Mouse (Mus musculus) adrenal gland, postnatal 14 days (tissue): ENCODE data around the gene Pabpn1l. TPM values are rescaled to one million over a fixed set of nuclear protein-coding genes. Genes with fewer than 3 reads are reported as not detected.
A peak's percentile ranks its signal among the peaks of the same experiment; 100 is the strongest.

Experiments used
- DNase-seq: peaks from one replicate; pipeline ENCODE4 v3.0.0; 2021; ENCODE audit warnings: mixed read lengths
- total RNA-seq: library from RNA; stranded (reverse); gene quantifications from 2 replicates; pipeline ENCODE4 v1.2.3, GENCODE M21; 2021

The Pabpn1l gene
- total RNA-seq, 1 experiment from 2014 or later: not detected

DNA sequence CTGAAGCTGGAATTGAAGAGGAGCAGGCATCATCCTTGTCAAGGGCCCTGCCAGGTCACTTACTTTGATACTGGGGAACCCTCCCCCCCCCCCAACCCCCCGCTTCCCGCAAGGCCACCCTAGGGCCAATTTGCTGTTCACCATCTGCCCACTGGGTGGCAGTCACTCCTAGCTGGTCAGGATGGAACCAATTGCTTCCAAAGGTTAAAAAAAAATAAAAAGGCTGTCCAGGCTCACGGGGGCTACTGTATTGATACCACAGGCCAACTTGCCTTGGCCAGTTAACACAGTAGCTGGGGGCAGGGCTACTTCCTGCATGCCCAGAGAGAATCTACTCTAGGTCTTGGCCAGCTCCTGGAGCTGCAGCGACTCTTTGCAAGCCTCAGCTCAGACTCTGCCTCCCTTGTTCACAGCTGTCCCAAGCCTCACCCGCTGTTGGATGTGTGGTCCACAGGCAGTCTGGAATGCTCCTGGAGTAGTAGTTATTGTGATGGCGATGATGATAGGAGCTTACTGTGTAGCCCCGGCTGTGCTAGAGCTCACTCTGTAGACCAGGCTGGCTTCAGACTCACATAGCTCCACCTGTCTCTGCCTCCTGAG, 4.5 kb downstream of the Pabpn1l start:
- peak; percentile 91 for DNase-seq

DNA sequence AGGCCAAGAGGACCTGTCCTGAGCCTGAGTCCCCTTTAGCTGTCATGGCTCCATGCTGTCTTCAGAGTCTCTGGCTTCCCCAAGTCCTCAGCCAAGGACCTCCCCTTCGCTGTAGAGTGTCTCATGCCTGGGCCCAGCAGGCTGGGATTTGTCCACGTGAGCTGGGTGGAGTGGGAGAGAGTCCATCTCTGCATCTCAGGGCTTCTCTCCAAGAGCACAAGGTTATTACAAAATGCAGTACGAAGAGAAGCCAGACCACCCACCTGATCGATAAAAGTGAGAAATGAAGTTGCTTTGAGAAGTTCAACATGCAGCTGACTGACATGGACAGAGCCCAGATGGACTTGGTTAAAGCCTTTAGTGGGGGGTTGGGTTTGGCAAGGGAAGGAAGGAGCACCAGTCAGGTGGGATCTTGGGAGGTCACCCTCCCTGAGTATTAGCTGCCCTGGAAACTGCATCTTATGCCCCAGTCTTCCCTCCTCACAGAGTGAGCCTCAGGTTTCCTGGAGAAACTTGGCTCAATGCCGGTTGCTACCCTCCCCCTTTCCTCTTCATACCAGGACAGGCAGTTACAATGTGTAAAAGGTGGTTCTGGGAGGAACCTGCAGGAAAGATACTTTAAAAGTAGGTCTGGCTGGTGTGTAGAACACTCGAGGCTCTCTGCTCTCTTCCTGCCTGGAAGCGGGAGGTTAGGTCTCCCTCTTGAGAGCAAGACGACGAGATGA, 6.2 kb downstream of the Pabpn1l start:
- no peak for DNase-seq

DNA sequence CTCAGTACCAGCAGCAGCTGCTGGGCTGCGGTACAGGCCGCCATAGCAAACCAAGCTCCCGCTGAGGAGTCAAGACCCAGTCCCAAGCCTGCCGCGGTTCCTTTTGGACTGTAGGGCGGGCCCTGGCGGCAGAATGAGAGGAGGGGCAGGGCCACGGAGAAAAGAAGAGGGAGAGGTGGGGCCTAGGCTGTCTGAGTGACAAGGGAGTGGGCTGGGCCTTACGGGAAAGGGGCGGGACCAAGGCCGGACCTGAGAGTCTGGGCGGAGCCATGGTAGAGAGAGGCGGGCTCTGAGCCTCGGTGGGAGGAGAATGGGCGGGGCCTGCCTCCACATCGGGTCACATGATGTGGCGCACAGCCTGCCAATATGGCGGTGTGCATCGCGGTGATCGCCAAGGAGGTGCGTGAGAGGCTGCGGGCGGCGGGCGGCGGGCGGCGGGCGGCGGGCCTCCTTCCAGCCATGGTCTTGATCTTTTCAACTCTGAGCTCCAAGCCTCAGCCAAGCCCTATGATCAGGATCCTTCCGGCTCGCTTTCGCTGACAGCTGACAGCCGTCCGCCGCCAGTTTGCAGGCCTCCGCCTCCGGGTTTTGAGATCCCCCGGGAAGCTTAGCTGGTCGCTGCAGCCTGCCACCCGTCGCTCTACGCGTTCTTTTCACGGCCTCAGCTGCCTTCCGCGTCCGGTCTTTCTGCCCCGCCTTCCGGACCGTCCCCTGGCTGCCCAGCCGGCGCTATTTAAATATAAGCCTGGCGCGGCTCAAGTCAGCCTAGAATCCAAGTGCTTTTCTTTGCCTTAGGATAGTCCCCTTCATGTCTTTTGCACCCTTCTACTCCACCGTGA, 11.0 kb downstream of the Pabpn1l start, which contains the start of the genes Galns and Trappc2l:
Gene Galns, minus strand, starts transcription at position 169 of the 839 bp plus-strand sequence.
Gene Trappc2l, plus strand, starts transcription at position 346 of the 839 bp plus-strand sequence.
- DNase-seq: peak; percentile 97

DNA sequence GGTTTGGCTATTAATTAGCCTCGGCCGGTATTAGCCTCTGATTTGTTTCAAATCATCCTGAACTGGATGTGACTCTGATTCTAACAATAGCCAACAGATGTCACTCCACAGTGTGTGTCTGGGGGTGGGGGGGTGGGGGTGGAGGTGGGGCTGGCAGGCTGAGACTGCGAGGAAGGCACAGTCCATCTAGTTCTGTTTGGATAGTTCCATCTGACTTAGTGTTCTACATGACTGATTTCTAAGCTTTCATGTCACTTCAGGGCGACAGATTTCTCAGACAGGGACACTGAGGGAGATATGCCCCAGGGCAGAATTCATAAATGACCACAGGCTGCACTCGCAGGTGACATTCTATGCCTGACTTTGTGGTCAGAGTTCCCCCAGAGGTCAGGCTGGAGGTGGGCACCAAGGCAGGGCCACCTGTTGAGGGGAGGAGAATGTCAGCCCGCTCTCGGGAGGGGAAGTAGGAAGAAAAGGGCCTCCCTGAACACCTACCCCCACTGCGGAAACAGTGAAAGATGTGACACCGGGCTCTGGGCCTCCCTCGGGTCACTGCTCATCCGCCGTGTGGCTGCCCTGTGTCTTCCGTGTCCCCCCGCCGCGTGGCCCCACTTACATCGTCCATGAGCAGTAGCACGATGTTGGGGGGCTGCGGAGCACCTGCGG, 11.8 kb downstream of the Pabpn1l start:
- DNase-seq: no peak

DNA sequence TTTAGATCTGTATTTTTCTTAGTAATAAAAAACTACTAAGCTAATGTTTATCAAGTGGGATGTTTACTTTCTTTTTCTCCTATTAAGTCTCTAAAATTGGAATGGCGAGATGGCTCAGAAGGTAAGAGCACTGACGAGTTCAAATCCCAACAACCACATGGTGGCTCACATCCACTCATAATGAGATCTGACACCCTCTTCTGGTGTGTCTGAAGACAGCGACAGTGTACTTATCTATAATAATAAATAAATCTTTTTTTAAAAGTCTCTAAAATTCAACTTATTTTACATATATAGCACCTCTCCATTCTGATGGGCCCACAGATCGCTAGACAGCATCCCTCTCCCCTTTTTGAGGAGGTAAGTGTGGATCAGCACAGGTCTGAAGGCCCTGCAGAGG, 12.3 kb downstream of the Pabpn1l start:
- DNase-seq: no peak

DNA sequence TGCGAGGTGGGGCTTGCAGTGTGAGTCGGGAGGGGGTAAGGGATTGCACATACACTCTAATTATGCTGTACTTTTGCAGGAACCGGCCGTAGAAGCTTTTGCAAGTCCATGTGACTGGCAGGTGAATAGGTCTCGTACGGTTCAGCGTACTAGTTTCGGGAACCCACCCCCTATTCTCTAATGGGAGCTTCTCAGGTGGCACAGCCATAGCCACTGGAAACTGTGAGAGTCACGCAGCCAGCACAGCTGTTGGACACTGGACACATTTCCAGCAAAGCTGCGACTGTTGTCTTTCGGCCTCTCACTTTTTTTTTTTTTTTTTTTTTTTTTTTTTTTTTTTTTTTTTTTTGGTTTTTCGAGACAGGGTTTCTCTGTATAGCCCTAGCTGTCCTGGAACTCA, 15.7 kb downstream of the Pabpn1l start:
- DNase-seq: no peak

DNA sequence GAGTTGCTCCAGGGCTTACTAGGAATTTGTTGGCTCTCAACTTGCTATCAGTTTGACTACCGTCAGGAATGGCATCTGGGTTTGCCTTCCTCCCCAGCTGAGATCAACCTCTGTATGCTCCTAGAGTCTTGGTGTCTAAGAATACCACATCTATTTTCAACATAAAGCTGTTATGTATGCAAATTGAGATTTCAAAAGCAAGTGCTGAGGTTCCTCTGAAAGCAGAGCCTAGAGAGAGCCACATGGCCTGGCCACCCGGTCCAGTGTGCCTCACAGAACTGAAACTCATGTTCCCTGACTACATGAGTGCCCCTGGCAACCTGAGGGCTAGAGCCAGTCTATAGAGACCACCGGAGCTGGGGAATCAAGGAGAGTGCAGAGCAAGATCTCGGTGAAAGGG, 17.2 kb downstream of the Pabpn1l start:
- DNase-seq: no peak

DNA sequence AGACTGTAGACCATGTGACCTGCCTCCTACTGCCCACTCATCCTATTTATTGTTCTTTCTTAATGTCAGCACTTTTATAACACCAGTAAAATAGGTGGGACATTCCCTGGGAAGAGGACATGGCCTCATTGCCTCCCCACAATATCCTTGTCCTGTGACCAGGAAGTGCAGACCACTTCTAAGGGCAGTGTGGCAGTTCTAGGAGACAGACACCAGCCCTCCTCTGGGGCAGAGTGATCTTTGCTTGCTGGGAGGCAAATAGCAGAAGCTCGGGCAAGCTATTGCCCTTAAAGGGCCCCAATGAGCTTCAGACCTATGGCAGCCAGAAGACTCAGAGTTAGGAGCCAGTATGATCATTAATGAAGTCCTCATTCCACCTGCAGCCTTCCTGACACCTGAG, 17.9 kb downstream of the Pabpn1l start:
- DNase-seq: no peak

DNA sequence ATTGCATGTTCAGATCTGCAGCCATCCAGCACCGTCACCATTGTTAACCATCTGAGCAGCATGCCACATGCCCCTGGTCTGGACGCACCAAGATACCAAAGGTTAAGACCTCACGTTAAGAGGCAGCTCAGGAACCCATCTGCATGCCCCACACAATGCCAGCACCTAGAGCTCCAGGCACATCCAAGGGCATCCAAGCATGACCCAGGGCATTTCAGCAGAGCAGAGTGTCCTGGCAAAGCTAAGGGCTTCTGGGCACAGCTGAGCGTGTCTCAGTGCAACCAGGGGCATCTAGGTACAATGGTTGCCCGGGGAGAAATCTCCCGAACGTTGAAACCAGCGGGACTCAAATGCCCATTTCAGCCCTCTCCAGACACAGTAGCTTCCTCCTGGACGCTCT, 21.9 kb downstream of the Pabpn1l start:
- DNase-seq: no peak

DNA sequence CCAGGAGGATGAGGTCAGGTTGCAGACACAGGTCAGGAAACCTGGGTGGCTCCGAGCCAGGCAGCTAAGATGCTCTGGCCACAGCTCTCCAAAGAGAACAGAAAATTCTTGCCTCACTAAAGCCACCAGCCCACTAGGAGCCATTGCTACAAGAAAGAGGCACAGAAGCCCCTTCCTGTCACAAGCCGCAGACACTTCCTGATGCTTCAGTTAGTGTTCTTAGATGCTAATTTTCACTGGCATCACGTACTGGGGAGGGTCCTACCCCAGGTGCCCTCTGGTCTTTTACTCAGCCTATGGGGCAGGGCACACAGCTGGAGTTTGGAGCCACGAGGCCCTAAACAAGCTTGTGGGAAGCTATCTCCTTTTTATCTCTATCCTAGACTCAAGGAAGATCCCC, 26.5 kb downstream of the Pabpn1l start:
- no peak for DNase-seq

DNA sequence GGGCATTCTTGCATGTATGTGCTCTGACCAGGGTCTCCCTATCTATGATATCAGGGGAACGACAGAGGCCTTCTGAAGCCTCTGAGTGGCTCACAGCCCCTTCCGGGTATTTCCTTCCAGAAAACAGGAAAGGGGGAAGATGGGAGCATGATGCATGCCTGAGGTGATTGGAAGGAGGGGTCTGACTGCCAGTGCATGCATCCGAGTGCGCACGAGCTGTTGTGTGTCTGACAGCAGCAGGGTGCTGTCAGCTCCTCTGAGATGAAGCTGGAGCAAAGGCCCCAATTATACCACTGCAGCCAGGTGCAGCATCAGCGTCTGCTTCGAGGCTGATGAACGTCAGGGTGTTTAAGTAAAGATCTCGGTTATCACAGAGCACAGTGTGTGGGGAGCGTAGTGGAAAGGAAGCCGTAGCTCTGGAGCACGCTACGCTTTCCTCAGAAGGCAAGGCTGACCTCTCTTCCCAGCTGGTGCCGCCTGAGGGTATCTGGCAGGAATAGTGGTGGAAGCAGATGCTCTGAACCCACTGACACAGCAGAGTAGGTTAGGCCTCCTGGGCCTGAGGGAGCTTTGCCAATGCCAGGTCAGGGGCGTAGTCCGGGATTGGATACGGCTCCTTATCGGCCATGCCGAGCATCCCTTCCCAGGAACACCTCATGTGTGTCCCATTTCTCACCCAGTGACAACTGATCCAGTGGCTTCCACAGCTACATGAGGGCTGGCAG, 28.6 kb downstream of the Pabpn1l start:
- DNase-seq: no peak

DNA sequence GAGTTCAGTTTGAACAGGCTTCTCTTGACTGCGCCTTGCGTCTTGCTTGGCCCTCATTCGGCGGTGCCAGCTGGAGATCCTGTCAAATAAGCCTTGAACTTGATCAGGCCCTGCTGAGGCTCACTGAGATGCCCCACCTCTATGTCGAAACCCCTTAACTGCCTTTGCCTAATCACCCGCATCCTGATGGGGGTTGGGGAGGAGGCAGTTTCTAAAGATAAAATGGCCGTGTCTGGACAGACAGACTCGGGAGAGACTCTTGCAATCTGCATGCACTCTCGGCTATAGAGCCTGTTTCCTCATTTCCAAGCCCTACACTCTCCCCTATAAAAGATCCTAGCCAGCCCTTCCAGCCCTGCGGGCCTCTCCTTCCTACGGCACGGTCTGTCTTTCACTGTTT, 29.3 kb downstream of the Pabpn1l start:
- DNase-seq: no peak

DNA sequence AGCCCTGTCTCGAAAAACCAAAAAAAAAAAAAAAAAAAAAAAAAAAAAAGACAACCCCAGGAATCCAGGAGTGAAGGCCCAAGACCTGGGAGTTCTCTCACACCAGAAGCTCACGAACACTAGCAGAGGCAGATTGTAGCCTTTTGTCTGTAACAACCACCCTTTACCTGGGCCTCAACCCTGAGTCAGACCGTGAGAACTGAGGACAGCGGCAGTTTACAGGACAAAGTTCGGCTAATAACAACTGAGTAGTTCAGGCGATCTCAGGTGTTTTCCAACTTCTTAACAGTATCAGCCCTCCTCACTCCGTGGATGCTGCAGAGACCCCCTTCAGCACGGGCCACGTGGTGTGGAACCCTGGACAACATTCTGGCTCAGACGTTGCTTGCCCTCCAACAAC, 35.8 kb downstream of the Pabpn1l start:
- DNase-seq: no peak

DNA sequence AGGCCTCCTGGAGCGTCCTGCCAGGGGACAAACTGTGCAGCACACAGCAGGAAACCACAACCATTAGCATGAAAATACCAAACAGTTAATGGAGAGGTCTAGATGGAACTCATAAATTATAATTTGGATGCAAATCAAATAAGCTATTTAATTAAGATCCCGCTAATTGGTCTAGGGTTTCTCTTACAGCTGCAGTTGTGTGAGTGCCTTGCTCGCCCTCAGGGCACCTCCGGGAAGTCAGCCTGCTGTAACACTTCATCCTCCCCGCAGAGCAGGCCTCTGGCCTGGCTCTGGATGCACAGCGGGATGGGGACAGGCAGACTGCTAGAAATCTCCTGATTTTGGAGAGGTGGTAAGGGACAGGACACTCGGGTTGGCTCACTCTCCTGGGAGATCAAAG, 36.4 kb downstream of the Pabpn1l start:
- no peak for DNase-seq

DNA sequence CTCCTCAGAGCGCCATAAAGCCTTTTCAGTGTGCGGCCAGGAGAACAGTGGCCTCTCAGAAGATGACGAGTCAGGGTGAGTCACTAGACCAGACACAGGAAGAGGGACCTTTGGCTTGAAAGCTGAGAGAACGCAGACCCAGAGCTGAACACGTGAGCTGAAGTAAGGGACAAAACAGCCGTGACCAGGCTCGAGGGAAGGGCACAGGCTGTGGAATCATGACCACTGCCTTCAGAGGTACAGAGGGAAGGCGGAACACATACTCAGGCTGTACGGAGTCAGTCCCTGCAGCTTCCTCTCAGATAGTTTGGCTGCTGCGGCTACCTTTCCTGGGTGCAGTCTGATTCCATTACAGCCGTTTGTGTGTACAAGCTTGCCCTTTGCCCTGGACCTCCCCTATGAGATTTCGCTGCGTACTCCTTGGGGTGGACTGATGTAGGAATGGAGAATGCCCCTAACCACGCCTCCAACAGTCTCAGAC, 37.1 kb downstream of the Pabpn1l start:
- peak; percentile 46 for DNase-seq

DNA sequence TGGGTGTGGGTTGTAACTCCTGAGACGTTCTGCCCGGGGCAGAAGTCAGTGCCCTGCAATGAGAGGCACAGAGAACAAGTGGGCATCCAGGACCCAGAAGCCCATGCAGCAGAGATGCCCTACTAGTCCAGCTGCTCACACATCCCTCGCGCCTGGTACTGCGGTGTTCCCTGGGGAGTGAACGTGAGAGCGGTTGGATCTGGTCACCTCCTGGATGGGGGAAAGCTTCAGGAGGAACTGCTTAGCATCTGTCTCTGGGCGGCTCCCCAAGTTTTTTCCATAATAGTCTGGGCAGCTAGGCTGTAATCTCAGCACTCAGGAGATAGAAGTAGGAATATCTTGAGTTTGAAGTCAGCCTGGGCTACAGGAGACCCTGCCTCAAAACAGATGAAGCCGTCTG, 37.6 kb downstream of the Pabpn1l start:
- no peak for DNase-seq

DNA sequence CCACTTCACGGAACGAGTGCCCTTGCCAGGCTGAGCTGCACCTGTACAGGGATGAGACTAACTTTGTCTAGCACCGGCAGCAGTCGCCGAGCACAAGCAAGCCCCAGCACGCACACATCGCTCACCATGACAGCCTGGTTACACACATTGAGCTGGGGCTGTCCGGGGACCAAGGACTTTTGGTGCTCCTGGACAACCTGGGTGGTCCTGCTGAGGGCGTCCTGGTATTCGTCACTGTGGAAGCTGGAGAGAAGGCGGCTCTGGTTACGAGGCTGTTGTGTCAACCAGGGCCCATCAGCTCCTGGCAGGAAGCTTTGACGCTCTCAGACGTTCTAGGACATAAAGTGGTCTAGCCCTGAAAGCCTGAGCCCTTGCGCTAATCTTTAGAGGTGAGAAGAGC, 41.6 kb downstream of the Pabpn1l start:
- no peak for DNase-seq

DNA sequence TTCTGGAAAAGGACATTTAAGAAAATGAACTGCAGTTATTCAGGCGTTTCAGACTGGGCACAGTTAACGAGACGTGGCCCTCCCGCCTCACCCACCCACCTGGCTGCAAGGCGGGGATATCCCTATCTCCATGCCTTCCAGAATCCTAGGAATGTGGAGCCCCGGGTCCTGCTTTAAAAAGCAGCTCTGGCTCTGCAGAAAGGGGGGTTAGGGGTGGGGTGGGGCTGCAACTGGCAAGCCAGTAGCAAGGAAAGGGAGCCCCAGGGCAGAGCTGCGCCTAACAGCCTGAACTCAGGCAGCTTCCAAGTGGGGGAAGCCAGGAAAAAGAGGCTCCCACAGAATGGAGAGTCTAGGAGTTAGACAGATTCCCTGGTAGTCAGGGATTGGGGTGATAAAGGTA, 43.3 kb downstream of the Pabpn1l start:
- no peak for DNase-seq

DNA sequence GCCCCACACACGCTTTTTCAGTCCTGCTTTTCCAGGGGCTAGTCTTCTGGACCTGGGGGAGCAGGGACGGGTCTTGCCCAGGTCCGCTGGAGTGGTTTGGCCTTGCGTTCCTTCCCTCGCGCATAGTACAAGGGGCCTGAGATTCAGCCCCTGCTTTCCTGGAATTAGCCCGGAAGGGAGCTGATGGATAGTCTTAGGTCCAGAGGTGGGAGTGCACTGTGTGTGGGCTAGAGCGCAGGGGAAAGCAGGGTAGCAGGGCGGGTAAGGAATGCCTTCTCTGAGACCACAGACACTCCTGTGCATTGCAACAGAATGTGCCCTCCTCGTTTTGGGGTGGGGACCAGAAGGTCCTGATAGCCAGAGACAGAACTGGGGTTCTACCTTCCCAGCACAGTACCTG, 45.4 kb downstream of the Pabpn1l start:
- no peak for DNase-seq

DNA sequence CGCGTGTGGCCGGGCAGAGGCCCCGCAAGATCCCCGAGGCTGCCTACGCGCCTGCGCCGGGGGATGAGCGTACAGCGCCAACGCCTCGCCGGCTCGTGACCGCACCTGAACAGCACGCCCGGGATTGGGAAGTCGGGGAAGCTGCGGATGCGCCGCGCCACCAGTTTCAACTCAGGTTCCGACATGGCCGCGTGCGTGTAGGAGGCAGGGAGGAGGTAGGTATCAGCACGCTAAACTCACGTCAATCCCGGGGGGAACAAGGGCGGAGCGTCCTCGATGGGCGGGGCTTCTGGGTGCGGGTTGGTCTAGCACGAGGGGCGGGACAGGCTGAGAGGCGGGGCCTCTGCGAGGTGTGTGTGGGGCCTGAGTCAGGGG, 45.9 kb downstream of the Pabpn1l start, which contains the start of gene Aprt:
Gene Aprt, minus strand, starts transcription at position 262 of the 375 bp plus-strand sequence.
- DNase-seq: peak; percentile 97

DNA sequence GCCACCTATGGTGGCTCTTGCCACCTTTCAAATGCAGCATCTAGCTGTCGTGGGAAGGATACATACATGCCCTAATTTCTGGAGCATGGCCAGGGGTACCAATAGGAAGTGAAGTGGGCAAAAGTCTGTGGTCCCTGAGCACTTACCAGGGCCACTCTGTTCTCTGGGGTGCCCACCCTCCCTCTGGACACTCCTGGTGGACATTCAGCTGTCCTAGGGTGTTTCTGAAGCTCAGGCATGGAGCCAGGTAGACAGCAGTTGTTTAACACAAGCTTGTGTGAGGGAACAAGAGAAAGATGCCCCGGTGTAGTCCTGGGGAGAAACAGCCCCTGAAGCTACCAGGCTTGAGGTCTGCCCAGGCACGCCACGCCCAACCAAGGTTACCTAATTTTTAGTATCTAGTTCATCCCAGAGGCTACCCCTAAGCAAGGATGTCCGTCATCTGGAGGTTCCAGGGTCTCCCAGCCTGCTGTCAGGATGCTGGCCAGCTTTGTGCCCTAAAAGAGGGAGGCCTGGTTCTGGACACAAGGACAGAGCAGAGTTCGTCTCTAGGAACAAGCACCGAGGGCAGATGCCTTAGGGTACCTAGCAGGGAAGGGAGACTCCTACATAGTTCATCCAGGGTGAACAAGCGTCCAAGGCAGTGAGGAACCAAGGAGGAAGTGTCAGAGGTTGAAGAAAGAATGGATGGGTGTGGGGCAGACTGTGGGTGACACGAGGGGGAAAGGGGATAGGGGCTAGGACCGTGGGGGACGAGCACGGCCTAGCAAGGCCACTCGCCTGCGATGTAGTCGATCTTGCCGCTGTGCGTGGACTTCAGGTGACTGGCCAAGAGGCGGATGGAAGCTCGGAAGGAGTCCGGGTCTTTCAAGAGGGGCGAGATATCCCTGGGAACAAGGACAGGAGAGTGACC, 46.5 kb downstream of the Pabpn1l start:
- no peak for DNase-seq
